Mouse (Mus musculus) thymus, adult 2 months (tissue): Measurements from ENCODE around the gene Tef. TPM values are rescaled to one million over a fixed set of nuclear protein-coding genes. Genes with fewer than 3 reads are reported as not detected.

Experiments used
- DNase-seq: peaks from one replicate; pipeline ENCODE4 v3.0.0; 2021
- H3K27ac ChIP-seq: fragments of 200-500 bp; 2 replicates; pipeline ENCODE4 v1.5.1; 2012; ENCODE audit warnings: low read length, control low read depth; ENCODE audit not compliant: control insufficient read depth, insufficient read depth
- H3K27me3 ChIP-seq: fragments of 200-500 bp; 2 replicates; pipeline ENCODE4 v1.6.1; 2012; ENCODE audit warnings: mild to moderate bottlenecking, low read length, moderate library complexity, mixed read lengths; ENCODE audit not compliant: control insufficient read depth, insufficient read depth
- H3K36me3 ChIP-seq: fragments of 200-500 bp; 2 replicates; pipeline ENCODE4 v1.6.1; 2012; ENCODE audit warnings: mild to moderate bottlenecking, low read length, moderate library complexity; ENCODE audit not compliant: control insufficient read depth, insufficient read depth
- H3K4me1 ChIP-seq: fragments of 200-500 bp; replicated peaks from 2 replicates; pipeline ENCODE4 v1.6.1; 2012; ENCODE audit warnings: low read length; ENCODE audit not compliant: control insufficient read depth, insufficient read depth
- H3K4me3 ChIP-seq: fragments of 200-500 bp; 2 replicates; pipeline ENCODE4 v1.5.1; 2012; ENCODE audit warnings: mild to moderate bottlenecking, low read length, control low read depth, moderate library complexity; ENCODE audit not compliant: control insufficient read depth, insufficient read depth
- CTCF ChIP-seq: fragments of 200-500 bp; IDR thresholded peaks from 2 replicates; pipeline ENCODE4 v1.5.1; 2012; ENCODE audit warnings: mild to moderate bottlenecking, control low read depth, low read length, moderate library complexity, borderline replicate concordance; ENCODE audit not compliant: control insufficient read depth, poor library complexity, insufficient read depth; ENCODE audit errors: extremely low read depth
- POLR2A ChIP-seq: fragments of 200-500 bp; IDR thresholded peaks from 2 replicates; pipeline ENCODE4 v1.6.1; 2012; ENCODE audit warnings: mild to moderate bottlenecking, low read length, control low read depth, moderate library complexity; ENCODE audit not compliant: control insufficient read depth, poor library complexity, insufficient read depth; ENCODE audit errors: extremely low read depth
- WGBS: fragments of 180-500 bp; shearing (Covaris S2); methylation state at CpG from one replicate; pipeline ENCODE4 v1.1.7; 2018; 5-methylcytosine and 5-hydroxymethylcytosine counted together
- polyA plus RNA-seq: library from polyadenylated mRNA; depleted of rRNA; stranded (reverse); fragments of >200 nt; gene quantifications from 2 replicates; pipeline ENCODE4 v1.2.3, GENCODE M21; 2012

The Tef gene
- polyA plus RNA-seq, 1 experiment = 34.6 TPM

DNA sequence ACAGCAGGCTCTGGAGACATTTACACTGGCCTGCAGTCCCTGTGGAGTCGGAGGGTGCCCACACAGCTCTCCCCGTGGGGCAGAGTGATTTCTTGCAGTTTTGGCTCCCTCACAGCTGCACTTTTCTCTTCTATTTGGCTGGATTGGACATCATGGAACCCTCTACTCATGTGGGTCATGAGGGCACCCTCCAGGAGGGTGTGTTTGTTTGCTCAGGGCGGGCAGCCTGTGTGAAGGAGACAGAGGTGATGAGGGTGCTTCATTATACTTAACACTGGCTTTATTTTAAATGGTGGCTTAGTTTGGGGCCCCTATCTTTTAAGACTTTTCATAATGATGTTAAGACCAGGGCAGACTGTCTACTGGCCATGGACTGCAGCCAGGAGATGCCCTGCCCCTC, 22.6 kb downstream of the Tef start:
- Histone ChIP-seq H3K27ac (no peak overlapping the region), H3K4me1 (no peaks in the 10 kb centered on the region), H3K4me3 (no peak overlapping the region), H3K27me3 (no peaks in the 10 kb centered on the region), H3K36me3 (no peaks in the 10 kb centered on the region; the same call in 1 of the 2 replicates)
- TF ChIP-seq POLR2A = no peak
- TF ChIP-seq CTCF = no peak
- 97% methylated on average over 3 of the region's 3 CpGs for WGBS
- no peak for DNase-seq

DNA sequence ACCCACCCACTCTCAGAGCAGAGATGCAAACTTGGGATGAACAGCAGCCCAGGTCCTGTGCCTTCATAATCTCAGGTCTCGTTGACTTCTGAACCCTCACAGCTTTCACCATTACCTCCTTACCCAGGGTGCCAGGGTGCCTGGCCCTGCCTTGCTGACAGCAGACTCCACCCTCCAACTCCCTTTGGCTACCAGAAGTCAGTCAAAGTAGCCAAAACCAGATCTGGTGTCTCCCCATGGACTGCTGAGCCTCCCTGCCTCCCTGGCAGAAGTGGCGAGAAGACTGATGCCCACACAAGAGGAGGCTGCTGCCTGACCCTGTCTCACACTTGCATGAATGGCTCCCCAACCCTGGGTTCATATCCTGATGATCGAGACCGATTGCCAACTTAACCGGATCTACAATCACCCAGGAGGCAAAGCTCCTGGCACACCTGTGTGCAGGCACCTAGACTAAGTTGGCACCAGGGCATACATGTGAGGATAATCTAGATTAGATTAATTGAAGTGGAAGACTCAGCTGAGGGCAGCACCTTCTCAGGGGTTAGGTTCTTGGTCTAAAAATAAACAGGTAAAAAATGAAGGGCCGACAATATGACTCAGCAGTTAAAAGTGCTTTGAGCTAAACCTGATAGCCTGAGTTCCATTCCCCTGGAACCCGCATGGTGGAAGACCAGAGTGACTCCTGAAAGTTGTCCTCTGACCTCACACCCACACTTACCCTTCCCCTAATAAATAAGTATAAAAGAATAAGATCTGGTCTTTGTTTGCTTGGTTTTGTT, 26.4 kb downstream of the Tef start:
- H3K36me3 ChIP-seq = no peaks in the 10 kb centered on the region

DNA sequence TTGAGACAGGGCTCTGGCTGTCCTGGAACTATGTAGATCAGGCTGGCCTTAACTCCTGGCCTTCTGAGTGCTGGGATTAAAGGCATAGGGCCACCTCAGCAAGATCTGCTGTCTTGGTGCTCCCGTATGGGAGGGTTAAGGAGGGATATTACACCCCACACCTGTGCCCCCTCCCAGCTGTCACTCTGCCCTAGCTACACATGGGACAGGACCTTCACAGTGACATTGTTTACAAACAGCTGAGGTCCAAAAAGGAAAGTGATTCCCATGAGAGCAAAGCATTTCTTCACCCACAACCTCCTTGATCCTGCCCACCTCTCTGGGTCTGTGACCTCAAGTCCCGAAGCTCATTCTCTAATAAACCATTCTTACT, 27.0 kb downstream of the Tef start:
- no peaks in the 10 kb centered on the region for H3K27me3 ChIP-seq
- no peak for TF ChIP-seq CTCF
- no peak for TF ChIP-seq POLR2A
- no peak for DNase-seq
- peaks cover 6% of the 10 kb centered on the region for H3K4me1 ChIP-seq
- no peak overlapping the region for H3K4me3 ChIP-seq
- no peak overlapping the region for H3K27ac ChIP-seq
- WGBS = 85% methylated on average over 2 of the region's 2 CpGs
- H3K36me3 ChIP-seq = no peaks in the 10 kb centered on the region

More for the DNA sequence above, 26.4 kb downstream of the Tef start:
- no peak overlapping the region for H3K27ac ChIP-seq
- DNase-seq = no peak
- H3K4me1 ChIP-seq = peaks cover 6% of the 10 kb centered on the region
- no peaks in the 10 kb centered on the region for H3K27me3 ChIP-seq
- TF ChIP-seq POLR2A (no peak), CTCF (no peak)
- no peak overlapping the region for H3K4me3 ChIP-seq
- WGBS = 86% methylated on average over 7 of the region's 7 CpGs

DNA sequence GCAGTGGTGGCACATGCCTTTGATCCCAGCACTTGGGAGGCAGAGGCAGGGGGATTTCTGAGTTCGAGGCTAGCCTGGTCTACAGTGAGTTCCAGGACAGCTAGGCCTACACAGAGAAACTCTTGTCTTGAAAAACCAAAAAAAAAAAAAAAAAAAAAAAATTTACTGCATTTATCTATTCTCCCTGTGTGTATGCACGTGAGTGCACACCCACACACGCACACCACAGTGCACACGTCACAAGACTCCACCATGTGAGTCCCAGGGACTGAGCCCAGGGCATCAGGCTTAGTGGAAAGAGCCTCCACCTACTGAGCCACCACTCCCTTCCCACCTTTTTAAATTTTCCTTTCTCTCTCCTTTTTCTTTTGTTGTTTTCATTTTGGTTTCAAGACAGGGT, 28.3 kb downstream of the Tef start:
- 90% methylated on average over 4 of the region's 4 CpGs for WGBS
- Histone ChIP-seq H3K4me3 (no peak overlapping the region), H3K36me3 (no peaks in the 10 kb centered on the region), H3K27ac (no peak overlapping the region), H3K4me1 (peaks cover 6% of the 10 kb centered on the region), H3K27me3 (no peaks in the 10 kb centered on the region)
- DNase-seq = no peak
- TF ChIP-seq POLR2A (no peak), CTCF (no peak)

DNA sequence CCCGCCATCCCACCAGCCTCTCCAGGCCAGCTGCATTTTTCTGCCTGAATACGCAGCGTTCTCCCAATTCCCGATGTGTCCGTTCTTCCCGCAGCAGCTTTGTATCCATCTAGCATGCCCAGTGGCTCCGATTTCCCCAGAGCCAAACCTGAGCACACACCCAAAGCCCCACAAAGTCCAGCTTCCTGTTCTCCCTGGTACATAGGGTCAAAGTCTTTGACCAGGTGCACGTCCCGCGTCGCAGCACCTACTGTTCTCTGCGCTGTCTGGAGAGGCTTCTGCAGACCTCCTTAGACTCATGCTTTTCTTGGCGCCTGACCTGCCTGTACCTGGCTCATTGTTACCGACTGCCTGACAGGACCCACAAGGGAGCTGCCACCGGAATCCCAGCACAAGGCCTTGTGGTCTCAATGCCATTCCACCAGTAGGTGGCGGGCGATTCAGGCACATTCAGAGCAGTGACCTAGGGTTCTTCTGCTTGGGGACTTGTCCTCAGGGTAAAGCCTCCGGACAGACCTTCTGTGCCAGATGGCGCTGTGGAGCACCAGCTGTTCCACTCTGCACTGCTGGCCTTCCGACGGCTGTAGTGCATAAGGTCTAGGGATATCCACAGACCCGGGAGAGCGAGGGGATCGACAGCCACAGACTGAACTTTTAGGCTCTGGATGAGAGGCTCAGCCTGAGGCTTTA, 29.1 kb downstream of the Tef start:
- peaks cover 11% of the 10 kb centered on the region for H3K4me1 ChIP-seq
- WGBS = 28% methylated on average over 24 of the region's 24 CpGs
- no peak for TF ChIP-seq POLR2A
- TF ChIP-seq CTCF = peak; percentile 94
- DNase-seq = peak; percentile 92
- no peaks in the 10 kb centered on the region for H3K36me3 ChIP-seq
- no peak overlapping the region for H3K4me3 ChIP-seq
- no peak overlapping the region for H3K27ac ChIP-seq
- H3K27me3 ChIP-seq = no peaks in the 10 kb centered on the region

DNA sequence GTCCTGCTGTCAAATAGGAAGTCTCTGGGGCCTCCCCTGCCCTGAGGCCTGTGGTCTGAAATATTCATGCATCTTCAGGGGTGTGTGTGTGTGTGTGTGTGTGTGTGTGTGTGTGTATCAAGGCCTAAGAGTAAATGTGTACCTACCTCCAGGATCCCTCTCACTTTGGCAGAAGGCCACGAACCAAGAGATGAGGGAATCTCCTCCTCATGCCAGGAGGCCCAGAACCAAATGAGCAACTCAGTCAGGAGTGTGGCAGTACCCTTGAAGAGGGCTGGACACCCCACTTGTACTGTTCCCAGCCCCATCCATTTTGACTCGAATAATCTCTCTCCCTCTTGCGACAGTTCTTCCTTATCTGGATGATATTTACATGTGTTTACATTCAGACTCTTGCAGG, 30.0 kb downstream of the Tef start:
- Histone ChIP-seq H3K36me3 (no peaks in the 10 kb centered on the region), H3K4me3 (no peak overlapping the region), H3K4me1 (peaks cover 13% of the 10 kb centered on the region), H3K27ac (peak overlapping the region; percentile 38; the same call in 1 of the 2 replicates), H3K27me3 (no peaks in the 10 kb centered on the region)
- 39% methylated on average over 3 of the region's 3 CpGs for WGBS
- DNase-seq = no peak
- no peak for TF ChIP-seq CTCF
- no peak for TF ChIP-seq POLR2A

DNA sequence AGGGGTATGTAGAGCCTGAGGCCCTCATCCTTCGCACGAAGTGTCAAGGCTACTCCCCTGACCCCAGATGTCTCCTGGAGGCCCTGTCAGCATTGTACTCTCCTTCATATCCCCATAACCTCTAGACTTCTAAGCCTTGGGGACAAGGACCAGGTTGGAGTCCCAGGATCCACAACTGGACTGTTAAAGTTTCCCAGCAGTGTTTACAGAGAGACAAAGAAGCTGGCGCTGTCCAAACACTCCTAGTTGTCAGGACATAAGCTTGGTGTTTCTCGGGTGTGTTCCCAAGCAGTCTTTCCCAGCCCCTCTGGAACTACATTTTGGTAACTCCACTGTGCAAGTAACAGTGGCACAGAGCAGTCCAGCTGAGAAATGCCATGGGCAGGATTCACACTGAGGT, 31.3 kb downstream of the Tef start:
- no peak for DNase-seq
- 95% methylated on average over 4 of the region's 4 CpGs for WGBS
- Histone ChIP-seq H3K27ac (no peak overlapping the region), H3K4me3 (no peak overlapping the region), H3K4me1 (peaks cover 13% of the 10 kb centered on the region), H3K36me3 (no peaks in the 10 kb centered on the region), H3K27me3 (no peaks in the 10 kb centered on the region)
- TF ChIP-seq POLR2A (no peak), CTCF (no peak)
